Mouse (Mus musculus) gastrocnemius, postnatal 25 days (tissue): ENCODE measurements around the gene C1qtnf4. TPM values are rescaled to one million over a fixed set of nuclear protein-coding genes. Genes with fewer than 3 reads are reported as not detected.

Source experiments
- DNase-seq: peaks from one replicate; pipeline ENCODE4 v3.0.0; 2022
- long read RNA-seq, 2 experiments: library from polyadenylated mRNA; stranded (forward); transcript quantifications; one replicate each; pipeline ENCODE4 v2.0.0; 2021
- total RNA-seq, 2 experiments: library from RNA; stranded (reverse); gene quantifications; 1 replicate in 1 of 2; 2 replicates in 1 of 2; pipeline ENCODE4 v1.2.3; 2021

The C1qtnf4 gene
- total RNA-seq, result 1 to 10 TPM; 3.2 to 4.3 TPM
- long read RNA-seq, experiment 1, partial matches to known transcripts, result 32 of 32 reads
- long read RNA-seq, experiment 1, other reads (novel, unspliced or antisense), result 0 of 32 reads
- long read RNA-seq, experiment 2, partial matches to known transcripts, result 21 of 21 reads
- long read RNA-seq, experiment 2, other reads (novel, unspliced or antisense), result 0 of 21 reads

DNA sequence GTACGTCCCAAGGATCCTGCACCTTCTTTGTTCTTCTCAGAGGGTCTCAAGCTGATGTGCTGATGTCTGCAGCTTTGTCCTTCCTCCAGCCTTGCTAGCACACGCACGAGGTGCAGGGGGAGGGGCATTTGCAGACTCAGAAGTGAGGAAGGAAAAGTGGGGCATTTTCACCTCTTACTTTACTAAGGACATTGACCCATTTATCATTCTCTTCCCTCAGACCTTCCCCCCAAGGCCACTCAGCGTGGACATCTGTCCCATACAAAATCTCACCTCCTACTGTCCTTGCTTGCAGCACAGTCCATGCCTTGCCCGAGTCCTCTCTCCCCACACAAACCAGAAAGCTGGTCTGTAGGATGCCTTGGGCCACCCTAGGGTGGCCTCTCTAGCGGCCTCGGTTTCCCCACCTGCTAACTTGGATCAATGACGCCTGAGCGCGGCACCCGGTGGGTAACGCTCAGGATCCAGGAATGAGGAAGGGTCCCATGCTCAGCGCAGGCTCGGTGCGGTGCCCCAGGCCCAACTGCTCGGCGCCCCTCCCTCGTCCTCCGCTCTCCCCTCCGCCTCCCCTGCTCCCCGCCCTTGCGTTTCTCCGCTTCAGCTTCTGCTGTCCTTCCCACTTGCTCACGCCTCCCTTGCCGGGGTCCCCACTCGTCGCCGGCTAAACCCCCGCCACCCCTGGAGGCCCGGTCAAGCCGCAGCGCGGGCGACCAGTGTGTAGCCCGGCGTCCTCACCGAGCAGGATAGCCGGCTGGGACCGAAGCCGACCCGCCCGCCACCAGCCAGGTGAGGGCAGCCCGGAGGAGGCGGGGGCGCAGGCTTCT lies at the start of gene C1qtnf4:
TSS of gene C1qtnf4 (plus strand) at position 643 of the 824 bp plus-strand sequence.
- DNase-seq, result no peak

DNA sequence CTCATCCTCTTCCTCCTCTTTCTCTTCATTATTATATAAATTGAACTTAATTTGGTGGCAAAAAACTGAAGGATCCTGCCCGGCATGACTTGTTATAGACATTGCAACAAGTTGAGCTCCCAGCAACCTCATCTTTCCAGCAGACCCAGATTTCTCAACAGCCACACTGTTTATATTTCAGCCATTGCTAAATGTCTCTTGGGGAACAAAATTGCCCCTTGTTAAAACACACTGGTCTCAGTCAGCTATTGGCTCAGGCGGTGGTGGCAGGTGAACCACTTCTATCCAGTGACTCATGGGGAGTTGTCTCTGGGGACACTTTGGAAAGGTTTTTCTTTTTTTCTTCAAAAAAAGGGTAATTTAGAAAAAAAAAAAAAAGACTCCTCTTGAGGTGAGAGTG lies 47.0 kb upstream of the C1qtnf4 start:
- no peak for DNase-seq

DNA sequence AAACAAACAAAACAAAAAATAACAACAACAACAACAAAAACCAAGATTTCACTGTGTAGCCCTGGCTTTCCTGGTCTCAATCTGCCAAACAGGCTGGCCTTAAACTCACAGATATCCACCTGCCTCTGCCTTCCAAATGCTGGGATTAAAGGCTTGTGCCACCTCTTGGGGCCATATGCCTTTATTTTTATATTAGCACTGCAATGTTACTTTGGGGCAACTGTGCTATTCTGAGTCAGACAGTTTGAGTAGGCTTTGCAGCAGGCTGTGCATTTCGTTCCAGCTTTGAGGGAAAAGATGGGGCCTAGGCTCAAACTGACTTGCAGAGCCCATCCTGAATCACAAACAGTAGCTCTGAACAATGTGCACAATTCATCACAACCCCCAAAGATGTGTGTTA lies 42.0 kb upstream of the C1qtnf4 start:
- no peak for DNase-seq

DNA sequence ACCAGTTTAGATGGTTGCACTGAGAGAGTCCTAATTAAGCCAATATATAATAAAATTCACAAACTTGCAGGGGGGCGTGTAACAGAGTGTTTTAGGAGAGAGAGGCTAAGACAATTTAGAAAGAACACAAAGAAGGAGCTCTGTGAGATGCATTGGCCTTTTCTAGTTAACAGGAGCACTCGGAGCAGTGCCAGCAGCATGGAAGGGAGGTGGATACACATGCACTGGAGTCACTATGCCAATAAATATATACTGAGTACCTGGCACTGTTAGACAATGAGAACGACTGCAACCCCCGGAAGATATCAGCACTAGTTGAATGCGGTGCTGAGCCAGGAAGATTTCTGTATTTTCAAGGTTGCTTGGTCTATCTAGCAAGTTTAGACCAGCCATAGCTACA lies 41.4 kb upstream of the C1qtnf4 start:
- no peak for DNase-seq

DNA sequence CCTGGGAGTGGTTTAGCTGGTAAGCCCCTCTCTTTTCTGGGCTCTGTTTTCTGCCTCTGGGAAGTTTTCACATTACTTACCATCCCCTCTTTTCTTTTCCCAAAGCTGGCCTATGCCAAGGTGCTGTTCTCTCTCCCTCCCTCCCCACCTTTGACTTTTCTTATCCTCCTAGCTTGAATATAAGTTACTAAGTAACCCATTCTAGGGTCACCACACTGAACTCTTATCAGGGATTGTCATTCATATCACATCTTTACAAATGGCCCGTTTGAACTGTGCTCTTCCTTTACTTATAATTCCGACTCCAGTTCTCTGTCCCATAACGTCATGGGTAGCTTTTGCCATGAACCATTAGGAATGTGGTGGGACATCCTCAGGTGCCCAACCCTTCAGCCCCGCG lies 40.4 kb upstream of the C1qtnf4 start:
- no peak for DNase-seq

DNA sequence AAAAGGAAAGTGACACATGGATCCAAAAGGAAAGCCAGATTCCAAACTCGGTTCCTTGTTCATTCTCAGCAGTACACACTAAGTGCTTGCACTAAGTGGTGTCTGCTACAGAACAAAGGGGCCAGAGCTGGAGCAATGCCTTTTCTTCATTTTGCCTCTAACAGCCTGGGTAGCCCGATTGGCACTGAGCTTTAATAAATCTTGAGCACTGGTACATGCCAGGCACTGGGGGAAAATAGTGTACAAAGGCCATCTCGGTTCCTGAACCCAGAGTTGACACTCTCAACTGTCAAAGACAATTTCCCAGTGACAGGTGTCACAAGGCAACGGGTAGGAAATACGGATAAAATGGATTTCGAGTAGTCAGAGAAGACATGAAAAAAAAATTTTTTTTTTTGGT lies 39.5 kb upstream of the C1qtnf4 start:
- no peak for DNase-seq

DNA sequence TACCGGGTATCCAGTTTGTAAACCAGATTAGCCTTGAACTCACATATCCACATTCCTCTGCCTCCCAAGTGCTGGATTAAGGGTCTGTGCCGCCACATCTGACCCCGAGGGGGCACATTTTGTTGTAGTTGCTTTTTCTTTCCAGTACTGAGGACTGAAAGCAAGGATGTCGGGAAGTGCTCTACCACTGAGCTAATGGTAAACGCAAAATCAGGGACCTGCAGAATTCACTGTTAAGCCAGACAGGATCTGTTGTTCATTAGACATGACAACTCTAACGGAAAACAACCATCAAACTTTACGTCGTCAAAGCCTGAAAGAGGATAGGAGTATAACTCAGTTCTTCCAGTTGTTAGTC lies 39.1 kb upstream of the C1qtnf4 start:
- DNase-seq, result no peak

- peak; percentile 99 for DNase-seq
Observed at GRCm38 (mm10) chr2:90846955-90847680, 38.5 kb upstream of the C1qtnf4 start, which contains the start of gene Mtch2. Gene Mtch2, plus strand, starts transcription at chr2:90847155.

DNA sequence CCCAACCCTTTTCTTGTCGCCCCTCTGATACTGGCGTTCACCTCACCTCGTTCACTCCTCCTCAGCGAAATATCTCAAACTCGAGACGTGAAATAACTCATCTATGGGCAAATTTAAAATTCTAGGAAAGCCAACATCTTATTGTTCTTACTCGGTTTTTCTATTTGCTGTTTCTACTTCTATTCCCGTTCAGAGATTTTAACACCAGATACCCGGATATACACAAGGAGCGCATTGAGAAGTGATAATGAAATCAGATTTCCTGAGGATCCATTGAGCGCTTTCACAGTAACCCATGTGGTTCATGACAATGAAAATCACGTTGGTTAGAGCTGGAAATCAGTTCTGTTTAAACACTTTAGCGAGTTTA lies 38.0 kb upstream of the C1qtnf4 start:
- no peak for DNase-seq

- no peak for DNase-seq
Observed at GRCm38 (mm10) chr2:90848331-90848730, 37.3 kb upstream of the C1qtnf4 start.

GRCm38 (mm10) chr2:90850401-90850800 lies 35.3 kb upstream of the C1qtnf4 start:
- no peak for DNase-seq

DNA sequence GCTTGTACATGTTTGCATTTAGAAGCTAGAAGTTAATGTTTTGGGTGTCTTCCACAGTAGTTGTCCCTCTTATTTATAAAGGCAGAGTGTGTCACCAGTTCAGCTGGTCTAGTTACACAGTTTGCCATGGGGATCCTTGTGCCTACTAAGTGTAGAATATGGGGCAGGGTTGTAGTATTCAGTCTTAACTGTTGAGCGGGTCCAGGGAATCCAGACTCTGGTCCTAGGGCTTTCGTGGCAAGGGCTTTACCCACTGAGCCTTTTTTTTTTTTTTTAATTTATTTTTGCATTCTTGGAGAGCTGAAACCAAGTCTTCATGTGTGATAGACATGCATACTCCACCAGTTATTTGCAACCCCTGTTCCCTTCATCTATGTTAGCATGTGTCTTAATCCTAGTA lies 24.2 kb upstream of the C1qtnf4 start:
- DNase-seq, result no peak

- no peak for DNase-seq
Observed at GRCm38 (mm10) chr2:90864184-90864583, 21.5 kb upstream of the C1qtnf4 start.

DNA sequence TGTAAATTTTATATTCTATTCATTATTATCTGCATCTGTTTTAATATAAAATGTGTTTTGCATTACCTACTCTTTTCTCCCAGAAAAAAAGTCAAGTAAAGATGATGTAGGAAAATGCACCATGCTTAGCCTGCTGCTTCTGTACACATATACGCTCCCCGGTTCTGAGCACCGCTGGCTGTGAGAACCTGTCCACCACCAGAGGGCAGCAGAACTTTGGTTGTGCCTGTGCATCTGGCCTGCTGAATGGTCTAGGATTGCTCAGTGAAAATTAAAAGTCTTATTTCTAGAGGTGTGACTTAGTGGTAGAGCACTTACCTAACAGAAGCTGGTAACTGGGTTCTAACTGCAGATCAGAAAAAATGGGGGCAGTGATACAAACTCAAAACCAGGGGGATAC lies 19.1 kb upstream of the C1qtnf4 start:
- peak; percentile 64 for DNase-seq

DNA sequence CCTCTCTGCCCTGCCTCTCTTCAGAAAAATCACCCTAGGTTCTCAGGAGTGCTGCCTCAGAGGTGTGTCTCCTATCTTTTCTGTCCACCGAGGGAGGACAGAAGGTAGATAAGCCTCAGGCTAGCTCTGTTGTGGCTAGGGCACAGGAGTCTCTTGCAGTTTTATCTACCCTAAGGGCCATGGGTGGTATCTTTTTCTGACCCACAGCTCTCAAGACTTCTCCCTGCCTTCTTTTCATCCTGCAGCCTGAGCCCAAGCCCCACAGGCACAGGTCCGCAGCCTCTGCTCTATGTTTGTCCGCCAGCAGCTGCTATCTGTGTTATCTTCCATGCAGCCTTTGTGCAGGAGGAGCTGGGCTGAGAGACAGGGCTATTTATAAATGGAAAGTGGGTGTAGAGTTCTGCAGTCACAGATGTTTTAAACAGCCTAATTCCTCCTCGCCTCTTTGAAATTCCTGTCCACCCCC lies 15.5 kb upstream of the C1qtnf4 start:
- DNase-seq, result no peak

DNA sequence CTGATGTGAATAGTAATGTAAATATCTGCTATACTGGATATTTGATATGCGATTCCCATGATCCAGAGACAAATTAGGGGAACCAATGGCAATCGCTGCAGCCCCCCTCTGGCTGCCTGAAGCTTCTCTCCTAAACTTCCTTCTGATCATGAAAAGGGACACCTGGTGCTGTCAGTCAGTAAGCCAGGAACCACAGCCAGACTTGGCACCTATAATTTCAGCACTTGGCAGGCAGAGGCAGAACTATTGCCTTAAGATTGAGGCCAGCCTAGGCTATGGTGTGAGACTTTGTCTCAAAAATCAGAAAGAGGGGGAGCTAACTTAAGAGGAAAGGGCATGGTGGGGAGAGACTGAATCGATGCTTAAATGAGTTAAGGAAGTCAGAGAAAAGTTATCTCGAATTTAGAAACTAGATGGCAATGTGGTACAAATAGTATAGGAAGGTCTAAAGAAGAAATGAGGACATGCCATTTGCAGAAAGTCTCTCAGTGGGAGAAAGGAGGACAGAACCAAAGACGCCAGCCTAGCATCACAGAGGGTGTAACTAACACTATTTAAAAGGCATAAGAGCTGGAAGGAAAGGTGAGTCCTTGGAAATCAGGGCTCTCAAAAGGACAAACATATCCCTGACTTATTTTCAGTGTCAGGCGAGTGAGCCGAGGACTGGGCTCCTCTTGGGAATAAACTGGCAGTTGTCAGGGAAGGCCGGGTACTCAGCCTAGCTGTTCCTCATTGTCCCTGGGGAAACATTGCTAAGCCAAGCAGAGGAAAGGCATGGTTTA lies 14.3 kb upstream of the C1qtnf4 start:
- DNase-seq, result peak; percentile 52

DNA sequence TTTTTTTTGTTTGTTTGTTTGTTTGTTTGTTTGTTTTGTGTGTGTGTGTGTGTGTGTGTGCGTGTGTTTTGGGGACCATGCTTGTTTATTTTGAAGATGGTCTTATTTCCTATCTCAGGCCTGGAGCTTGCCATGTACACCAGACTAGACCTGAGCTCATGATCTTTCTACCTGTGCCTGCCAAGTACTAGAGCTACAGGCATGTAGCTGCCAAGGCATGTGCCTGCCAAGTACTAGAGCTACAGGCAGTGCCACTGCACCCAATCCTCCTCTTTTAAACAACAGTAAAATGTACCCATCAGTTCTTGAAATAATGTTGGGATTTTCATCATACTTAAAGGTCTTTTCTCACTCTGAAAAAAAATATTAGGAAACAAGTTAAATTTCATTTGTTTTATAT lies 11.6 kb upstream of the C1qtnf4 start:
- DNase-seq, result no peak

DNA sequence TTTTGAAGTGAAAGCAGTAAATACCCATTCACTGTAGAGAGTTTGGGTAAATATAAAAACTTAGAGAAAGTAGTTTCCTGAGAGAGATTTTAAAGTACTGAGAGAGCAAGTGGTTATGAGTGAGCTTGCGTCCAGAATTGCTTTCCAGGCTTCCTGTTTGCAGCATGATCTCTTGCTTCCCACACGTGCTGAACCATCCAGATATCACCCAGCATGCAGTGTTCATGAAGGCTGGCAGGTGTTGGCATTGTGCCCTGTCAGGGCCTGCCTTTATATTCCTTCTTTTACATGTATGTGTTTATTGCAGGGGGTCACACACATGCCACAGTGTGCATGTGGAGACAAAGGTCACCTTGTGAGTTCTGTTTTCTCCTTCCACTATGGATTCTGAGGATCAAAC lies 10.4 kb upstream of the C1qtnf4 start:
- DNase-seq, result no peak

DNA sequence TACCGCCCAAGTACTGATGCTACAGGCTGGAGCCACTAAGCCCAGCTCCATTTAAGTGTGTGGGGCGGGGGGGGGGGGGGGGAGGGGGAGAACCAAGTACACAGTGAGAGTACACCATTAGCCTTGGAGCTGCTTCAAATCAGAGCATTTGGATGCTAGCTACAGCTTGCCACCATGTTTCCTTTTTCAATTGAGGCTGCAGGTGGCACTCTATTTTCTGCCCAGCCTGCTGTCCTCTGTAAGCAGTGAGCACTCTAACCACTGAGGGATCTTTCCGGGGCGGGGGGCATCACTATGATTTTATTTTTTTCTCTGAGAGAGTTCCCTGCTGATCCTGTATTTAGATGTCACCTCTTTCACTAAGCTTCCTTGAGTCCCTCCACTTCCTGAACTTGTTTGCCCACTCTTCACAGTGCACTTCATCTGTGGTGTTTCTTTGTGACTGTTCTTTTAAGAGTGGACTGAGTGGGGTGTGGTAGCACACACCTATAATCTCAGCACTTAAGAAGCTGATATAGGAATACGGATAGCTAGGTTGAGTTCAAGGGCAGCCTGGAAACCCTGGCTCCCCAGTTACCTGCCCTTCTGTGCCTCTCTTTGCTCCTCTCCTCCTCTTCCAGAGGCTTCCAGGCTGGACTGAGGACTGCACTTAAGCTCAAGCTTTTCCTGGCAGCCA lies 7.9 kb upstream of the C1qtnf4 start:
- DNase-seq, result no peak

- no peak for DNase-seq
Observed at GRCm38 (mm10) chr2:90879419-90879818, 6.2 kb upstream of the C1qtnf4 start.

- no peak for DNase-seq
Observed at GRCm38 (mm10) chr2:90880144-90880785, 5.4 kb upstream of the C1qtnf4 start.
